Mouse (Mus musculus) erythroblast, embryonic 14.5 days (primary cell): ENCODE results near the gene Slc24a3. TPM values are rescaled to one million over a fixed set of nuclear protein-coding genes. Genes with fewer than 3 reads are reported as not detected.

Experiments used
- H3K27me3 ChIP-seq: 2 replicates; pipeline ENCODE4 v1.6.1; 2012; ENCODE audit warnings: inconsistent platforms; ENCODE audit not compliant: control insufficient read depth
- H3K36me3 ChIP-seq: 2 replicates; pipeline ENCODE4 v1.6.1; 2012; ENCODE audit warnings: mild to moderate bottlenecking, inconsistent platforms; ENCODE audit not compliant: control insufficient read depth
- H3K4me1 ChIP-seq: 2 replicates; pipeline ENCODE4 v1.6.1; 2012; ENCODE audit warnings: inconsistent platforms; ENCODE audit not compliant: control insufficient read depth
- H3K4me3 ChIP-seq: replicated peaks from 2 replicates; pipeline ENCODE3; 2012; ENCODE audit warnings: moderate library complexity, mild to moderate bottlenecking, inconsistent platforms
- H3K9me3 ChIP-seq: 2 replicates; pipeline ENCODE4 v1.6.1; 2012; ENCODE audit warnings: low read length, inconsistent platforms, mixed read lengths; ENCODE audit not compliant: control insufficient read depth
- GATA1 ChIP-seq: IDR thresholded peaks from 2 replicates; pipeline ENCODE4 v1.6.1; 2012; ENCODE audit warnings: low read length, inconsistent platforms, mixed read lengths
- TAL1 ChIP-seq: IDR thresholded peaks from 3 replicates; pipeline ENCODE4 v1.6.1; 2012; ENCODE audit warnings: low read length, inconsistent platforms, mixed read lengths
- polyA plus RNA-seq: library from polyadenylated mRNA; stranded (reverse); fragments of >175 nt; gene quantifications from 2 replicates; pipeline ENCODE4 v1.2.3, GENCODE M21; 2012

Slc24a3 gene
- polyA plus RNA-seq, 1 experiment, result 0.02 TPM

DNA sequence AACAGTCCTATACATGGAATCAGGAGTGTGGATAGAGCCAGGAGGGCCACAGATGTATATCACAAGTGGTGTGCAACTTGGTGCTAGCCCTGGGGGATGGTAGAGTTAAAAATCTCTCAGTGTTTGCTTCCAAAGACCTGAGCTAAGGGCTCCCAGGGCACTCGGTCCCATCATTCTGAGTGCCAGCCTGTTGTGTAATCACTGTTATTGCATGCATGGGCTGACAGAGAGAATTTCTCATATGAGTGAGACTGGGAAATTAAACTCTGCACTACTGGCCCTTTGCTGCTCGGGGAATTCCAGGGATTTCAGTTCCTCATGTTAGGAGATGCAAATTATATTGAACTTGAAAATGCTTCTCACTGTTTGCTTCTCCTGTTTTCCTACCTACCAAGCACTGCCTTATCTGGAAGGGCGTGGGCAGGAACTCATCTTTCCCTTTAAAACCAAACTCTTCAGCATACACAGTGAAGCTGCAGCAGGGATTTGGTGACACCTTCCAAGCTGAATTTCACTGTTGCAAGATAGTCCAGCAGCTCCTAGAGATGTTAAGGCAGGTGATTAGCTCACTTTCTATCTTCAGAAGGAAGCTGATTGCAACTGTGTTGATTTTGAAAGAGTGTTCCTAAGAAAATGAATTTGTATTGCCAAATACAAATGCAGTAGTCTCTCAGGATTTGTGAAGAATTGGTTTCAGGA, 426.2 kb downstream of the Slc24a3 start:
- no peaks in the 10 kb centered on the region for H3K27me3 ChIP-seq
- H3K9me3 ChIP-seq, result no peaks in the 10 kb centered on the region
- TF ChIP-seq TAL1 (no peak), GATA1 (no peak)
- H3K4me1 ChIP-seq, result no peaks in the 10 kb centered on the region
- no peaks in the 10 kb centered on the region for H3K36me3 ChIP-seq
- H3K4me3 ChIP-seq, result no peak overlapping the region

DNA sequence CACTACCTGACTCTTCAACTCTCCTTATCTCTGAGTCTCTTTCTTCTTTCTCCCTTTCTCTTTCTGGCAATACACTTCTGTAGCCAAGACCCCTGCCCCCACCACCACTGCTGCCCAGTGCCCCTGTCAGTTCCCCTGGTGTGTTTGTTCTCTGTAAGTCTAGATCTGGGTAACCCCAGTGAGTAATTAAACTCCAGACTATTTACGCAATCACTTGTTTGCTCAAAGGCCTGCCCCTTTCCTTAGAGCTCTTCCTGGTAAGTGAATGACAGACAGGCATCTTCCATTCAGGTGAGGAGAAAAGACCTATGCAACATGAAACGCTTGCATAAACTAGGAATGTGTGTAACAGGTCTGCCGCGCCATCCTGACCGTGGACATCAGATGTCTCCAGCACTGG, 430.3 kb downstream of the Slc24a3 start:
- Histone ChIP-seq H3K27me3 (no peaks in the 10 kb centered on the region), H3K36me3 (no peaks in the 10 kb centered on the region), H3K4me1 (no peaks in the 10 kb centered on the region), H3K4me3 (no peak overlapping the region), H3K9me3 (no peaks in the 10 kb centered on the region)
- TF ChIP-seq GATA1 (no peak), TAL1 (no peak)

DNA sequence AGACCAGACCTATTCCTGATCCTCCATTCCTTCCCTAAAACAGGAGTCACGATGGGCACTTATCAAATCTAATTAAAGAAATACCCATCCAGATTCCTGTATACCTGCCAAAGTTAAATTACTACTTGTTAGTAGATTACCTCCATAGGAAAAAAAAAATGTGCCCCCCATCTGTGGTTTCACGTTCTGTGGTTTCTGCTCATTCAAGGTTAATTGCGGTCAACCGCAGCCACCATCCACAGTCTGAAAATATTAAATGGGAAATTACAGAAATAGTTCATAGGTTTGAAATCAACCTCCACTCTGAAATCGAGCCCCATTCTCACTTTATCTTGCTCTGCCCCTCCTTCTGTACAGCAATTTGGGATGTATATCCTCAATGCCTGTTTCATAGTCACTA, 440.3 kb downstream of the Slc24a3 start:
- Histone ChIP-seq H3K4me1 (no peaks in the 10 kb centered on the region), H3K36me3 (no peaks in the 10 kb centered on the region), H3K27me3 (no peaks in the 10 kb centered on the region), H3K4me3 (no peak overlapping the region), H3K9me3 (no peaks in the 10 kb centered on the region)
- TF ChIP-seq TAL1 (no peak), GATA1 (no peak)

DNA sequence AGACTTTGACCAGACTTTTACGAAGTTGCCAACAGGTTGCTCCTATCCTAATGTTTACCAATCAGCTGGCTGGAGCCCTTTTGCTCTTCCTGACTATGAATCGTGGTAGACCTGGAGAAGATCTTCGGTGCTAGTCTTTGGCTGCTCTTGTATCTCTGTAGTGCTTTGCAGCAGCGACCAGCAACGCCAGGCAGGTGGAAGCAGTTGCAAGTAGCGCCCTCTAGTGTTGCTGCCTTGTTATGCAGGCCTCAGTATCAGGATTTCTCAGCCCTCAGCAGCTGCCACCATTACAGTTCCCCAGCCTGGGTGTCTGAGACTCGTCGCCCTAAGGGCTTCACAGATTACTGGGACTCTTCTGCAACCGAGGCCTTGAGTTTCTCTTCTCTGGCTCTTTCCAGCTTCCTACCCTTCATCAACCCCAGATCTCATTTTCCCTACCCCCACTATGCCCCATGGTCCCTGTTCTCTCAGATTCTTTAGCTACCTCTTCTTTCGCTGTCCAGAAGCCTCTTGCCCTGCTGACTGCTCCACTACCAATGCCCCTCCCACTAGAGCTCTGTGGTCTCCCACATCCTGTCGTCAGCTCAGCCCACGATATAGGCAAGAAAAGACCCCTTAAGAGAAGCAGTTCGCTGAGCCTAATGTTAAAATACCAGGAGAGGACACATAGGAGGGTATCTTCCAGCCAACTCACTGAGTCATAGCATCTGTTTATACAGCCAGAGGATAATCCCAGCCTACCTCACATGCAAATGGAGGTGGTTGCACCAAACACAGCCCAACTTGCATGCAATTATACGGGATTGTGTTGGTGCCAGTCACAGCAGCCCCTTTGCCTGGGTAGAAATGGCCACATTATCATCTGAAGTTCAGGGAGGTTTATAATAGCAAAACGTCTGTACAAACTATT, 443.5 kb downstream of the Slc24a3 start:
- Histone ChIP-seq H3K36me3 (no peaks in the 10 kb centered on the region), H3K4me1 (no peaks in the 10 kb centered on the region), H3K4me3 (no peak overlapping the region), H3K27me3 (no peaks in the 10 kb centered on the region), H3K9me3 (no peaks in the 10 kb centered on the region)
- TF ChIP-seq GATA1 (no peak), TAL1 (no peak)

DNA sequence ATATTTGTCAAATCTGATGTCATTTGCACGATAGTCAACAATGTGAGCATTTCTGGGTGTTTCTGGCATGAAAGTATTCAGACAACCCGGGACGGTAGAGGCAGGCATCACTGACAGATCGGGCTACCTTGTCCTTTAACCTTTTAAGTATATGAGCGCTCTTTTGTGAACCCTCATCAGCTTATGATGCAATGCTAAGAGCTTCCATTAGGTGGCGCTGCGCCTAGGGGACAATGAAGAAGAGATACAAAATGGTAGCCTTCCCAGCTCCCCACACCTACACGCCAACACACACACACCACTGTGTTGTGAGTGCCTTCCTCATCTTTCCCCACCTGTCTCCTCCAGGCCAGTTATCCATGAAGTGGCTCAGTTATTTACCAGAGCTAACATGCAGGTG, 445.4 kb downstream of the Slc24a3 start:
- H3K4me1 ChIP-seq, result no peaks in the 10 kb centered on the region

DNA sequence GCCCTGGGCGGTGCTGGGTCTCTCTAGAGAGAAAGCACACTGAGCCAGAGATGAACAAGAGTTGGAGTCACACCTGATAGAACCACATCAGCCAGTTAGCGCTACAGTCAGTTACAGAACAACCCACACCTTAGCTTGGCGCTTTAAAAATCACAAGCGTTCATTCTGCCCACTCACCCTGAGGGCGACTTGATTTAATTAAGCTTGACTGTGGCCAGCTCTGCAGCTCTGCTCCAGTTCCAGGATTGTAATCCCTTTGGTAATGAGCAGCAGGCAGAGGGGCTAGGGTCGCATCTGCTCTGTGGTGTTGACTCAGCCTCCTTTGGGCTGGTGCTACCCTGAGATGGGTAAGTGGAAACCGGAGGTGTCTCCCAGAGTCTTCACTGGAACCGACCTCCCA, 446.2 kb downstream of the Slc24a3 start:
- Histone ChIP-seq H3K27me3 (no peaks in the 10 kb centered on the region), H3K4me1 (no peaks in the 10 kb centered on the region), H3K36me3 (no peaks in the 10 kb centered on the region), H3K4me3 (no peak overlapping the region), H3K9me3 (no peaks in the 10 kb centered on the region)
- TF ChIP-seq TAL1 (no peak), GATA1 (no peak)

More for the DNA sequence above, 445.4 kb downstream of the Slc24a3 start:
- no peak overlapping the region for H3K4me3 ChIP-seq
- H3K9me3 ChIP-seq, result no peaks in the 10 kb centered on the region
- H3K36me3 ChIP-seq, result no peaks in the 10 kb centered on the region
- TF ChIP-seq TAL1 (no peak), GATA1 (no peak)
- no peaks in the 10 kb centered on the region for H3K27me3 ChIP-seq

DNA sequence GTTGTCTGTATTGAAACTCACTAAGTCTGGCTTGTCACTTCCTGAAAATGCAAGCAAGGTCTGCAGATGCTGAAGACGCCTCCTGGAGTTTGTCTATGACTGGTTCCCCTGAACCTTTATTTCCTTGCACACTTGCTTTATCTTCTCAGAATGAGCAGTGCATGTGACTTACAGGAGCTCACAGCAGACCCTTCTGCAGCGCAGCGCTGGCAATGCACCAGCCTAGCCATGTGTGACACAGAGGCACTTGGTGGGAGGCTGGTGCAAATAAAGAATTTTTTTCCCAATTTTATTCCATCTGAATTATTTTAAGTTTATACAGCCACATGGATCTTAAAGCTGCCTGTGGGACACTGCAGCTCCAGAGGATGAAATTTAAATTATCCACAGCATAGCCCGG, 452.1 kb downstream of the Slc24a3 start:
- Histone ChIP-seq H3K36me3 (no peaks in the 10 kb centered on the region), H3K27me3 (no peaks in the 10 kb centered on the region), H3K9me3 (no peaks in the 10 kb centered on the region; the same call in 1 of the 2 replicates), H3K4me3 (no peak overlapping the region), H3K4me1 (no peaks in the 10 kb centered on the region)
- TF ChIP-seq GATA1, result no peak
- TF ChIP-seq TAL1, result no peak

DNA sequence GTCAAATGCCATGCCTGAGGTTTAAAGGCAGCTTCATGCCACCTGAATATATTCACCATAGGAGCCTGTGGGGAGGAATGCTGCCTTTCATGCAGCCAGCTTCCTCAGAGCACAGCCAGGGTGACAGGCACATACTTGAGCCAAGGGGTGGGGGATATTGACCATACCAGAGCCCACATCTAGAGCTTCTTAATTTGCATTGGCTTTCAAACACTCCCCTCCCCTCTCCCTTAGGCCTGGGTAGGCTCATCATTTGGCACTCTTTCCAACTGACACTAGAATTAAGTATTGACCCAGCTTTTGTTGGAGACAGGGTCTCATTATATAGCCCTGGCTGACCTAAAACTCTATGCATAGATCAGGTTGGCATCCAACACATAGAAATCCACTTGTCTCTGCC, 453.2 kb downstream of the Slc24a3 start:
- no peak overlapping the region for H3K4me3 ChIP-seq

DNA sequence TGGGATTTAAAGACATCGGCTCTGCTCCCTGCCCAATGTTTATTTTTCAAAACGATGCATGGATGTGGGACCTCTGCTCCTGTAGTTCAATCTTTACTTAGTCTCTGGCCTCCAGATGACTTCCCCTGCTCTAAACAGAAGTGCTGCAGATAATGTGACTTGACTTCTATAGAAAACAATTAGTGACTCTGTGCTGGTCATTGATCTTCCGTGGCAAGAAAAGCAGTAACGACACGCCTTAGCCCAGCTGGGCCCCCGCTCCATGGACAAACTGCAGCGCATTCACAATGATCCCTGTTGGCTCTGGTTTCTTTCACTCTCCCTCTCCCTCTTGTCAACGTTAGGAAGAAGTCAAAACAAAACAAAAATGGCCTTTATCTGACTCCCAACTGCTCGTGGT, 453.6 kb downstream of the Slc24a3 start:
- no peak for TF ChIP-seq GATA1
- no peak for TF ChIP-seq TAL1
- no peak overlapping the region for H3K4me3 ChIP-seq
- no peaks in the 10 kb centered on the region; the same call in 1 of the 2 replicates for H3K9me3 ChIP-seq
- no peaks in the 10 kb centered on the region for H3K36me3 ChIP-seq
- no peaks in the 10 kb centered on the region for H3K27me3 ChIP-seq
- no peaks in the 10 kb centered on the region for H3K4me1 ChIP-seq

More for the DNA sequence above, 453.2 kb downstream of the Slc24a3 start:
- H3K9me3 ChIP-seq, result no peaks in the 10 kb centered on the region; the same call in 1 of the 2 replicates
- H3K27me3 ChIP-seq, result no peaks in the 10 kb centered on the region
- no peaks in the 10 kb centered on the region for H3K4me1 ChIP-seq
- no peak for TF ChIP-seq TAL1
- no peak for TF ChIP-seq GATA1
- H3K36me3 ChIP-seq, result no peaks in the 10 kb centered on the region
